Mouse (Mus musculus) kidney, adult 2 months (tissue): ENCODE data around the gene Smarcb1. TPM values are rescaled to one million over a fixed set of nuclear protein-coding genes. Genes with fewer than 3 reads are reported as not detected.
A peak's percentile ranks its signal among the peaks of the same experiment; 100 is the strongest.

Source experiments
- DNase-seq: peaks from one replicate; pipeline ENCODE4 v3.0.0; 2021
- H3K27ac ChIP-seq: fragments of 200-500 bp; 2 replicates; pipeline ENCODE4 v1.5.1; 2012; ENCODE audit warnings: low read depth, low read length, control low read depth, inconsistent platforms; ENCODE audit not compliant: insufficient read depth
- H3K27me3 ChIP-seq: fragments of 200-500 bp; replicated peaks from 2 replicates; pipeline ENCODE4 v1.6.1; 2012; ENCODE audit warnings: mild to moderate bottlenecking, moderate library complexity, low read length, inconsistent platforms; ENCODE audit not compliant: control insufficient read depth, insufficient read depth
- H3K36me3 ChIP-seq: fragments of 200-500 bp; 2 replicates; pipeline ENCODE4 v1.6.1; 2012; ENCODE audit warnings: mild to moderate bottlenecking, moderate library complexity, low read length, inconsistent platforms; ENCODE audit not compliant: control insufficient read depth, insufficient read depth
- H3K4me1 ChIP-seq: fragments of 200-500 bp; 2 replicates; pipeline ENCODE4 v1.6.1; 2011; ENCODE audit warnings: low read length; ENCODE audit not compliant: control insufficient read depth, insufficient read depth
- H3K4me3 ChIP-seq: fragments of 200-500 bp; 2 replicates; pipeline ENCODE4 v1.5.1; 2011; ENCODE audit warnings: mild to moderate bottlenecking, low read depth, low read length, control low read depth; ENCODE audit not compliant: insufficient read depth
- CTCF ChIP-seq: fragments of 200-500 bp; conservative IDR thresholded peaks from 2 replicates; pipeline ENCODE4 v1.5.1; 2011; ENCODE audit warnings: low read depth, mild to moderate bottlenecking, control low read depth, low read length, moderate library complexity, mixed read lengths; ENCODE audit not compliant: insufficient read depth, insufficient read length
- POLR2A ChIP-seq: fragments of 200-500 bp; IDR thresholded peaks from one replicate; pipeline ENCODE4 v1.6.1; 2011; ENCODE audit warnings: low read depth, low read length, control low read depth
- WGBS: fragments of 180-500 bp; shearing (Covaris S2); methylation state at CpG from one replicate; pipeline ENCODE4 v1.1.7; 2018; 5-methylcytosine and 5-hydroxymethylcytosine counted together
- polyA plus RNA-seq: library from polyadenylated mRNA; depleted of rRNA; stranded (reverse); fragments of >200 nt; gene quantifications from 2 replicates; pipeline ENCODE4 v1.2.3, GENCODE M21; 2012

Gene Smarcb1
- polyA plus RNA-seq, 1 experiment, result 37.7 TPM

DNA sequence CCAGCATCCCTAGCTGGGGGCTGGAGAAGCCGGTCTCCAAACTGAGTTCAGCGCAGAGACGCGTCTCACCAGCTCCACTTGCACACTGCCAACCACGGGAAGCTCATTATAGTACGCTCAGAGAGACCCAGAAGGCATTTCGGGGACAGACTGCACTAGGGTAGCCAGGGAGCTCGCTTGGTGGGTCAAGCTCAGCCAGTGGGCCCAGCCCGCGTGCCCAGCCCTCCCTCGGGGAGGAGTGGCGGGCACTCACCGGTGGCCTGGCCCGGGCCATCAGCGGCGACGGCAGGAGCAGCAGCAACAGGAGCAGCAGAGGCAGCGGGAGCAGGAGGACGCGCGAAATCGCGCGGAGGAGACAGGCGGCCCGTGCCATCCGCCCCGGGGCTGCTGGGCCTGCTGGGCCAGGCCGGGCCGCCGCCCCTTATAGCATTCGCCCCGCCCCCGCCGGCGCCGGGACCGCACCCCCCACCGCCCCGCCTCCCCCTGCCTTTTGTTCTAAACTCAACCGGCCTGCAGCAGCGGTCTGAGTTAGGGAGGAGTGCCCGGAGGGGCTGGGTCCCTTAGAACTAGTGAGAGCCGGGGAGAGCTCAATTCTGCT lies 10.8 kb upstream of the Smarcb1 start:
- Histone ChIP-seq H3K4me1 (peaks cover 14% of the 10 kb centered on the region), H3K27me3 (no peaks in the 10 kb centered on the region), H3K27ac (0 out of 2 replicates have a peak overlapping the region, but pooled peaks have one; percentile 3), H3K4me3 (peak overlapping the region; percentile 62), H3K36me3 (no peaks in the 10 kb centered on the region)
- TF ChIP-seq CTCF (no peak), POLR2A (no peak)
- WGBS, result 6% methylated on average over 36 of the region's 44 CpGs
- peak; percentile 63 for DNase-seq

DNA sequence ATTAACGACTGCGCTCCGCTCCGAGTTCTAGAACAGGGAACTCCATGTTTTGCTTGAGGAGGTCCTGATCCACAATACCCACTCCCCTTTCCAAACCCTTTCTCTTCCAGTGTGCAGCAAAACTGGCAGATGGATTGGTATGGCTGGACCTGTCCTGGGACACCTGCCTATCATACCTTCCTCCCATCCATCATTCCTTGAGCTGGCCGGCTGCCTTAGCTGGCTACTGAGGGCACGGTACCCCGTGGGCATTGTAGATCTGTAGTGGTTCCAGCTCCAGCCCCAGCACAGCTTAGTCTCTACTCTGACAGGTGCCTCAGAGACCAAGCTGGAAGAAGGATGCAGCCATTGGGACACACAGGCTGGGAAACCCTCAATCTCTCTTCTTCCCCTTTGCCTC lies 9.9 kb upstream of the Smarcb1 start:
- Histone ChIP-seq H3K27me3 (no peaks in the 10 kb centered on the region), H3K36me3 (no peaks in the 10 kb centered on the region), H3K4me1 (peaks cover 14% of the 10 kb centered on the region), H3K27ac (no peak overlapping the region), H3K4me3 (peak overlapping the region; percentile 62; the same call in 1 of the 2 replicates)
- DNase-seq, result no peak
- 45% methylated on average over 7 of the region's 7 CpGs for WGBS
- TF ChIP-seq CTCF, result no peak
- no peak for TF ChIP-seq POLR2A

- 4% methylated on average over 6 of the region's 6 CpGs for WGBS
These were observed 8.9 kb upstream of the Smarcb1 start for GRCm38 (mm10) chr10:75930304-75930703.

GRCm38 (mm10) chr10:75926396-75926795 lies 5.0 kb upstream of the Smarcb1 start:
- no peak overlapping the region for H3K4me3 ChIP-seq
- H3K36me3 ChIP-seq, result no peaks in the 10 kb centered on the region

More at GRCm38 (mm10) chr10:75930304-75930703, 8.9 kb upstream of the Smarcb1 start:
- peak; percentile 51 for DNase-seq
- Histone ChIP-seq H3K4me3 (peak overlapping the region; percentile 0; the same call in 1 of the 2 replicates), H3K27ac (no peak overlapping the region), H3K4me1 (peaks cover 12% of the 10 kb centered on the region), H3K36me3 (no peaks in the 10 kb centered on the region), H3K27me3 (no peaks in the 10 kb centered on the region)
- no peak for TF ChIP-seq POLR2A
- no peak for TF ChIP-seq CTCF

DNA sequence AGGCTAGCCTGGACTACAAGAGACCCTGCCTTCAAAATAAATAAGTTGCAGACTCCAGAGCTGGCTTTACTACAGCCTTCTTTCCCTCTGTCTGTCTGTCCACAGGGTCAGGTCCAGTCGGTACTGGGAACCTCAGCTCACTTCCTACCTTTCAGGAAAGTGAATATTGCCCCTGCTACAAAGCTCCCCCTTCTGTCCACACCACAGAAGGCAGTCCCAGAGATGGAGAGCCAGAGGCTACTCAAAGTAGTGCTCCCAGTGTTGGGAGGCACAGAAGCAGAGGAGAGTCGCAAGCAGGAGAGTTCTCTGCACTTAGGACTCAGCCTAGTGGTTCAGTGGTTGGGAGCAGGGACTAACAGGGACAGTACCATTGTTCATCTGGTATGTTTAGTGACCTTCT lies 2.9 kb upstream of the Smarcb1 start:
- TF ChIP-seq POLR2A (no peak), CTCF (peak; percentile 46)
- Histone ChIP-seq H3K27me3 (no peaks in the 10 kb centered on the region), H3K27ac (no peak overlapping the region), H3K4me1 (peaks cover 4% of the 10 kb centered on the region; the same call in 1 of the 2 replicates), H3K36me3 (no peaks in the 10 kb centered on the region), H3K4me3 (no peak overlapping the region)
- peak; percentile 25 for DNase-seq
- 52% methylated on average over 2 of the region's 2 CpGs for WGBS

More at GRCm38 (mm10) chr10:75926396-75926795, 5.0 kb upstream of the Smarcb1 start:
- H3K4me1 ChIP-seq, result peaks cover 10% of the 10 kb centered on the region; the same call in 1 of the 2 replicates
- DNase-seq, result no peak
- TF ChIP-seq POLR2A (no peak), CTCF (no peak)
- no peak overlapping the region for H3K27ac ChIP-seq
- WGBS, result 86% methylated on average over 13 of the region's 13 CpGs
- no peaks in the 10 kb centered on the region for H3K27me3 ChIP-seq

DNA sequence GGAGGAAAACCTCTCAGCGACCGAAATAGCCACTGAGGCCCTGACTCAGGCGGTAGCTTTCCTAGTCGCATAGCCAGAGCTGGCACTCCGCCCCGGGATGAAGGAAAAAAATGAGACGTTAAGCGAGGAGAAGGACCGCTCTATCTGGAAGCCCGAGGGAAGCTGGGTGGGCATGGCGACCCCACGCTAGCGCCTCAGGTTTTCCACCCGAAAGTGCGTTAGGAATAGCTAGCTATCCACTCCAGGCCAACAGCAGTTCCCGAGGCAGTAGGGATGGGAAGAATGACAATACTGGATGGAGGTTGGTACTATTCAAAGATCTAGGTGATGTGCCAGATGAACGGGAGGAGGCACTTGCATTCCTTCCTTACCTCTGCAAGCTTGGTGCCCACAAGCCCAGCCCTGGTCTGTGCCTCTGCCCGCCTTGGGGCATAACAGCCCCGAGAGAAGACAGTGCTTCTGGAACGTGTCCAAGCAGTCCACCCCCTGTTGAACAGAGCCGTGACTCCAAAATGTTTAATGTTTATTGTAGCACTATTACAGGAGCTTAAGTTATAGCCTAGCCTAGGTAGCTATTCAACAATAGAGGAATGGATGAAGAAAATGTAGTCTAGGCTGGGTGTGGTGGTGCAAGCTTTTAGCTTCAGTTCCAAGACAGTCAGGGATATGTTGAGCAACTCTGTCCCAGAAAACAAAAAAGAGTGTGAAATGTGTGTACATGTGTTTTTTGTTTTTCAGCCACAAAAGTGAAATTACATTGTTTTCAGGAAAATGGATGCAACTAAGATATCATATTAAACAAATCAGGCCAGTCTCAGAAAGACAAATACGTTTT lies 526 bp upstream of the Smarcb1 start:
- no peaks in the 10 kb centered on the region for H3K27me3 ChIP-seq
- DNase-seq, result peak; percentile 32
- WGBS, result 4% methylated on average over 22 of the region's 22 CpGs
- peak overlapping the region; percentile 73 for H3K27ac ChIP-seq
- H3K36me3 ChIP-seq, result no peaks in the 10 kb centered on the region
- TF ChIP-seq CTCF, result no peak
- peaks cover 8% of the 10 kb centered on the region; the same call in 1 of the 2 replicates for H3K4me1 ChIP-seq
- peak overlapping the region; percentile 76 for H3K4me3 ChIP-seq

DNA sequence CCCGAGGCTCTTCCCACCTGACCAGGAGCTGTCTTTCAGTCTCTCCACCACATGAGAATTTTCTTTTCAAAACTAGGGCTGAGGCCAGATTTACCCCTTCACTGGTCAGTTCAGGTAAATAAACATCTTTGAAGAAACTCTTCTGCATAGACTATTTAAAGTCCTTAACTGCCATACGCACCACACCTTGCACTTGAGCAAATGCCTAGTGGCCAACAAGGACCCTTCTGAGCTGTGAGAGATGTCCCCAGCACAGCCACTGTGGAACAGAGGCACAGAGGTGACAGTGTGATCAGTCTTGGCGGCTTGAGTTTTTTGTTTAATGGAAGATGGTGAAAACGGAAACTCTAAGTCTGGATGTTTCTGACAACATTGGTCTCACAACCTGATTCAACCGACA lies 2.4 kb downstream of the Smarcb1 start:
- Histone ChIP-seq H3K27ac (no peak overlapping the region), H3K27me3 (no peaks in the 10 kb centered on the region), H3K4me3 (no peak overlapping the region), H3K4me1 (peaks cover 8% of the 10 kb centered on the region; the same call in 1 of the 2 replicates), H3K36me3 (no peaks in the 10 kb centered on the region)
- TF ChIP-seq POLR2A (no peak), CTCF (no peak)
- no peak for DNase-seq
- WGBS, result 78% methylated on average over 5 of the region's 5 CpGs
